Mouse (Mus musculus): Measurements from ENCODE around the gene Ccdc85b.

- no peak for TF ChIP-seq CTCF (IDR thresholded peaks at IDR 0.05; ENCODE audit: low read depth, low read length)
- no peak for TF ChIP-seq TAL1 (conservative IDR thresholded peaks at IDR 0.05; ENCODE audit: low read depth, low read length)
- TF ChIP-seq POLR2AphosphoS5 (IDR thresholded peaks at IDR 0.05; ENCODE audit: insufficient replicate concordance, low read depth, low read length) = no peak
- TF ChIP-seq GATA1 (IDR thresholded peaks at IDR 0.05; ENCODE audit: borderline replicate concordance, low read length) = no peak
- TF ChIP-seq GATA2 (IDR thresholded peaks at IDR 0.05; ENCODE audit: borderline replicate concordance, low read depth, low read length) = no peak
Observed at GRCm38 (mm10) chr19:5485821-5486220, 28.1 kb upstream of the Ccdc85b start.

Data from G1E (cell line).